Mouse (Mus musculus): ENCODE measurements around the gene Olfm4.

- no peak for TF ChIP-seq CTCF (IDR thresholded peaks at IDR 0.05; ENCODE audit: low read depth)
- no peak for TF ChIP-seq EP300 (IDR thresholded peaks at IDR 0.05; ENCODE audit: low read depth)
Observed at GRCm38 (mm10) chr14:79955678-79956077, 28.2 kb upstream of the Olfm4 start.

All from heart, postnatal 0 days (tissue).